Mouse (Mus musculus) embryonic facial prominence, embryonic 11.5 days (tissue): Measurements from ENCODE around the gene 1700057G04Rik. TPM values are rescaled to one million over a fixed set of nuclear protein-coding genes. Genes with fewer than 3 reads are reported as not detected.

Experiments
- ATAC-seq: fragments of 200-750 bp; cut with Nextera tagmentation; replicated peaks from 2 replicates; pipeline ENCODE4 v1.8.0; 2017; ENCODE audit warnings: low read depth; ENCODE audit not compliant: insufficient number of reproducible peaks, low FRiP score, low TSS enrichment
- DNase-seq: peaks from one replicate; pipeline ENCODE4 v3.0.0-alpha.2; 2015; ENCODE audit warnings: low spot score
- H3K27ac ChIP-seq: fragments of 300-500 bp; sonication (generic); replicated peaks from 2 replicates; pipeline ENCODE4 v1.5.1; 2014; ENCODE audit warnings: mild to moderate bottlenecking, low read depth, low read length, control low read depth
- H3K27me3 ChIP-seq: fragments of 300-500 bp; sonication (generic); 2 replicates; pipeline ENCODE4 v1.6.1; 2014; ENCODE audit warnings: mild to moderate bottlenecking, low read length, moderate library complexity, mixed read lengths; ENCODE audit not compliant: control insufficient read depth, insufficient read depth
- H3K36me3 ChIP-seq: fragments of 300-500 bp; sonication (generic); replicated peaks from 2 replicates; pipeline ENCODE4 v1.6.1; 2014; ENCODE audit warnings: low read depth, mild to moderate bottlenecking, low read length, moderate library complexity, mixed read lengths; ENCODE audit not compliant: control insufficient read depth, insufficient read depth
- H3K4me1 ChIP-seq: fragments of 300-500 bp; sonication (generic); 2 replicates; pipeline ENCODE4 v1.6.1; 2014; ENCODE audit warnings: low read length, mixed read lengths; ENCODE audit not compliant: control insufficient read depth, insufficient read depth
- H3K4me2 ChIP-seq: fragments of 300-500 bp; sonication (generic); 2 replicates; pipeline ENCODE4 v1.6.1; 2014; ENCODE audit warnings: low read depth, mild to moderate bottlenecking, control low read depth, low read length, moderate library complexity
- H3K4me3 ChIP-seq: fragments of 300-500 bp; sonication (generic); 2 replicates; pipeline ENCODE4 v1.5.1; 2014; ENCODE audit warnings: low read depth, low read length, control low read depth
- H3K9ac ChIP-seq: fragments of 300-500 bp; sonication (generic); replicated peaks from 2 replicates; pipeline ENCODE4 v1.6.1; 2014; ENCODE audit warnings: mild to moderate bottlenecking, control low read depth, low read length
- H3K9me3 ChIP-seq: fragments of 300-500 bp; sonication (generic); replicated peaks from 2 replicates; pipeline ENCODE4 v1.6.1; 2016; ENCODE audit warnings: mild to moderate bottlenecking, low read length, inconsistent platforms, mixed read lengths; ENCODE audit not compliant: control insufficient read depth
- WGBS: fragments of 180-500 bp; shearing (Covaris S2); extraction: QIAGEN DNeasy Blood & Tissue Kit; methylation state at CpG from one replicate; pipeline ENCODE4 v1.1.7; 2014; 5-methylcytosine and 5-hydroxymethylcytosine counted together
- polyA plus RNA-seq: library from polyadenylated mRNA; unstranded; fragments of >200 nt; fragmentation: Nextera tagmentation; extraction: Ambion mirVana; gene quantifications from 2 replicates; pipeline ENCODE4 v1.2.1, GENCODE M21; 2014

The 1700057G04Rik gene
- polyA plus RNA-seq, 1 experiment from 2014 or later = not detected

DNA sequence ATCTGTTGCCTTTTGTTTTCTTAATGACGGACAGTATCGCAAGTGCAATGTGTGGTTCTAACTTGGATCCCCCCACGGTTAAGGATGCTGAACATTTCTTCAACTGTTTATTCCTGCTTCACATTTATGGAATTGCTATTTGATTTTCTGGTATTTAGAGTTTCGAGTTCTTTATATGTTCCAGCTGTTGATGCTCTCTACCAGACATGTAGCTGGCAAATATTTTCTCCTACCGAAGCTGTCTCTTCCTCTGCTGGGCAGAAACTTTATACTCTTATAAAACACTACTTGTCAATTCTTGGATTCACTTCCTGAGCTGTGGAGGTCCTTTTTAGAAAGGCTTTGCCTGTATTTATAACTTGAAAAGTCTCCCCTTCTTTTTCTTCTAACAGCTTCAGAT lies 70.1 kb downstream of the 1700057G04Rik start:
- DNase-seq = no peak
- no peaks in the 10 kb centered on the region for H3K9me3 ChIP-seq
- ATAC-seq = no peak
- WGBS = 74% methylated on average over 5 of the region's 5 CpGs
- no peak overlapping the region for H3K27ac ChIP-seq
- no peak overlapping the region for H3K4me3 ChIP-seq
- H3K4me2 ChIP-seq = no peak overlapping the region
- H3K9ac ChIP-seq = no peak overlapping the region
- no peaks in the 10 kb centered on the region for H3K27me3 ChIP-seq
- no peaks in the 10 kb centered on the region for H3K4me1 ChIP-seq
- H3K36me3 ChIP-seq = no peaks in the 10 kb centered on the region

DNA sequence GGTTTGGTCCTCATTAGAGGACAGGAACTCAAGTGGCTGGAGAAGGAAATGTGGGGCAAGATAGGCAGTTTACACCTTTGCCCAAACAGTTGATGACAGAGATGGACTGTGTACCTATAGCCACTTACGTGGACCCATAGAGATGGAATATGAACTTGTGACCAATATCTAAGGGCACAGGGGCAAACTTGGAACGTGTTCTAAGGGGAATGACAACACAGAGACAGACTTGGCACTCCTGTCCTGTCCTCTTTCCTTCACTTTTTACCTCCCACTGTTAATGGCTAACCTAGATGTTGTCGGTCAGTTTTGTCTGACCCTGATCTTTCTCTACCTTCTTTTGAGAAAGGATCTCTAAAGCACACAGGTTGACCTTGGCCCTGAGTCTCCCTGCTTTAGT lies 74.2 kb downstream of the 1700057G04Rik start:
- no peaks in the 10 kb centered on the region for H3K36me3 ChIP-seq
- 73% methylated on average over 3 of the region's 3 CpGs for WGBS
- H3K9me3 ChIP-seq = no peaks in the 10 kb centered on the region
- no peaks in the 10 kb centered on the region for H3K4me1 ChIP-seq
- DNase-seq (no peak), ATAC-seq (no peak)
- no peaks in the 10 kb centered on the region for H3K27me3 ChIP-seq
- H3K27ac ChIP-seq = no peak overlapping the region
- H3K4me3 ChIP-seq = no peak overlapping the region
- H3K4me2 ChIP-seq = no peak overlapping the region
- H3K9ac ChIP-seq = no peak overlapping the region

DNA sequence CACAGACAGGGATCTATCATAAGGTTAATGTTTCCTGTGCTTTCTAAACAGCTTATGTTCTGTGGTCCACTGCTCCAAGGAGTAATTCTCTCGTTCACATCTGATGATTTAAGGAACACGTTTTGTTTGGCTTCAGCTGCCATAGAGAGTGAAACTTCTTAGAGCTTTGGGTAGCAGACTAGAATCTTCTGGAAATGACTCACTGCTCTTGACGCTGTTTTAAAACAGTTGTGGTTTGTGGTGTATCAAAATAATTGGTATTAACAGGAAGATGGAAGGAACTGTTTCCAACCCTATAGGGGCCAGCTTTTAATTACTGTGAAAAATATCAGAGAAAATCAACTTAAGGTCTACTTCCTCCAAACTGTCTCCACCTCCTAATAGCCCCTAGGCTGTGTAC lies 75.2 kb downstream of the 1700057G04Rik start:
- no peaks in the 10 kb centered on the region for H3K27me3 ChIP-seq
- no peaks in the 10 kb centered on the region for H3K9me3 ChIP-seq
- ATAC-seq (no peak), DNase-seq (no peak)
- WGBS = 73% methylated on average over 3 of the region's 3 CpGs
- H3K4me2 ChIP-seq = no peak overlapping the region
- no peaks in the 10 kb centered on the region for H3K4me1 ChIP-seq
- no peak overlapping the region for H3K9ac ChIP-seq
- no peaks in the 10 kb centered on the region for H3K36me3 ChIP-seq
- no peak overlapping the region for H3K4me3 ChIP-seq
- no peak overlapping the region for H3K27ac ChIP-seq

DNA sequence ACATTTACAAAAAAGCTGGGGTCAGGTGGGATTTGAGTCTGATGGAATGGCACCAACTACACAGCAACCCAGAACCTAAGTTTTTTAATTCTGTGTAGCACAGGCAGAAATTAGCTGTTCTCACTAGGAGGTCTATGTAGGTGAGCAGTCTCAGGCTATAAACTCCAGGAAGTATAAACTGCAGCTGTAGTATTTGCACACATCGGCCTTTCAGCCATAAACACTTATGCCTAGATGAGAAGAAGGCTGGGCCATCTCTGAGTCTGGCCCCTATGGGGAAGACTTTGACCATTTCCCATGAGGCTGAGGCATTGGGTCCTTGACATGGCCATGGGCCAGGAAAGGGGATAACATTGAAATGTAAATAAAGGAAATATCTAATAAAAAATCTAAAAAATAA lies 76.7 kb downstream of the 1700057G04Rik start:
- no peak overlapping the region for H3K4me3 ChIP-seq
- H3K9ac ChIP-seq = no peak overlapping the region
- H3K27me3 ChIP-seq = no peaks in the 10 kb centered on the region
- no peaks in the 10 kb centered on the region for H3K9me3 ChIP-seq
- DNase-seq = no peak
- ATAC-seq = no peak
- WGBS = 97% methylated on average over 1 of the region's 1 CpGs
- no peaks in the 10 kb centered on the region for H3K4me1 ChIP-seq
- no peak overlapping the region for H3K27ac ChIP-seq
- no peaks in the 10 kb centered on the region for H3K36me3 ChIP-seq
- no peak overlapping the region for H3K4me2 ChIP-seq

DNA sequence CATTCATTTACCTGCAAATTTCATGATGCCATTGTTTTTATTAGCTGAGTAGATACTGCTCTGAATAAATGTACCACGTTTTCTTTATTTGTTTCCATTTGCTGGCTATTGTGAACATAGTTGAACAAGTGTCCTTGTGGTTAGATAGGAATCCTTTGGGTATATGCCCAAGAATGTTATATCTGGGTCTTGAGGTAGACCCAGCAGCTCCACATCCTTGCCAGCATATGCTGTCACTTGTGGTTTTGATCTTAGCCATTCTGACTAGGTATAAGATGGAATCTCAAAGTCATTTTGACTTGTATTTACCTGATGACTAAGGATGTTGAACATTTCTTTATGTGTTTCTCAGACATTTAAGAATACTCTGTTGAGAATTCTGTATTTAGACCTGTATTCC lies 77.7 kb downstream of the 1700057G04Rik start:
- Histone ChIP-seq H3K27me3 (no peaks in the 10 kb centered on the region), H3K36me3 (no peaks in the 10 kb centered on the region), H3K27ac (no peak overlapping the region), H3K4me1 (no peaks in the 10 kb centered on the region), H3K4me3 (no peak overlapping the region), H3K9me3 (no peaks in the 10 kb centered on the region), H3K9ac (no peak overlapping the region), H3K4me2 (no peak overlapping the region)
- ATAC-seq = no peak
- 58% methylated on average over 1 of the region's 1 CpGs for WGBS
- DNase-seq = no peak

DNA sequence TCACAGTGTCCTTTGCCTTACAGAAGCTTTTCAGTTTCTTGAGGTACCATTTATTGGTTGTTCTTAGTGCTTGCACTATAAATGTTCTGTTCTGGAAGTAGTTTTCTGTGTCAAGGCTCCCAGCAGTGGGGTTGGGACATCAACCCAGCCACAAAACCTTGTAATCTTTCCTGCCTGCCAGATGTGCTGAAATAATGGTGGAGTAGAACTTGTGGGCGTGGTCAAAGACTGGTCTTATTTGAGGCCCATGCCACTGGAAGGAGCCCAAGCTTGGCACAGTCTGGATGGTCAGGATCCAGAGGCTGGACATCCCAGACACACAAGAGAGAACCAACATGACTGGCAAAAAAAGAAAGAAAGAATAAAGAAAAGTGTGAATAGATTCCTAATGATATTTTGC lies 78.2 kb downstream of the 1700057G04Rik start:
- no peaks in the 10 kb centered on the region for H3K36me3 ChIP-seq

DNA sequence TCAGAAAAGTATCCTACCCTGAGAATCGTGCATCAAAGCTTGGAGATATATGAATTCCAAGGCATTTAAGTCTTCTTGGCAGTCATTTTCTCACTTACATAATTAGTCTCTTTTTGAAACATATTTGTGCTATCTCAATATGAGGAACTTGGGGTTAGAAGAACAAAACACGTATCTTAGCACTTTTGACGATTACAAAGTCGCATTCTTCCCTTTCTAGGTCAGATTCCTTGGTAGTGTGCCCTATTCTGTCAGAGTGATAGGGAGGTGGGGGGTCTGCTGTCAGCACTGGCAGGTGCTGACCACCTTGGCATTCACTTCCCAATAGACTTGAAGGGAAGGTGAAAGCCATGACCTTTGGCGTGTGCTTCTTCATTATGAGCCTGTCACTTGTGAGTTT lies 93.5 kb downstream of the 1700057G04Rik start:
- Histone ChIP-seq H3K27me3 (no peaks in the 10 kb centered on the region), H3K36me3 (no peaks in the 10 kb centered on the region), H3K27ac (no peak overlapping the region), H3K4me2 (no peak overlapping the region), H3K4me1 (no peaks in the 10 kb centered on the region), H3K9ac (no peak overlapping the region), H3K4me3 (no peak overlapping the region), H3K9me3 (no peaks in the 10 kb centered on the region)
- no peak for ATAC-seq
- no peak for DNase-seq
- WGBS = 83% methylated on average over 5 of the region's 5 CpGs

More for the DNA sequence above, 78.2 kb downstream of the 1700057G04Rik start:
- H3K9me3 ChIP-seq = no peaks in the 10 kb centered on the region
- H3K27me3 ChIP-seq = no peaks in the 10 kb centered on the region
- no peak overlapping the region for H3K9ac ChIP-seq
- DNase-seq = no peak
- no peak overlapping the region for H3K4me3 ChIP-seq
- H3K4me1 ChIP-seq = no peaks in the 10 kb centered on the region
- H3K4me2 ChIP-seq = no peak overlapping the region
- 67% methylated on average over 1 of the region's 1 CpGs for WGBS
- ATAC-seq = no peak
- no peak overlapping the region for H3K27ac ChIP-seq
